Mouse (Mus musculus) E14TG2a.4 (cell line): ENCODE measurements at regions not wholly inside any gene's neighbourhood (a gene's known extent, or its start where the extent isn't known, plus 50 kb on each side); places are given as distances from the start of the nearest gene placed in this dataset.

Experiments
- CTCF ChIP-seq: conservative IDR thresholded peaks from 2 replicates; pipeline ENCODE4 v1.5.1; 2014; ENCODE audit warnings: low read length
- NANOG ChIP-seq: IDR thresholded peaks from 2 replicates; pipeline ENCODE4 v1.6.1; 2014; ENCODE audit warnings: borderline replicate concordance, low read length, mixed read lengths
- POU5F1 ChIP-seq: IDR thresholded peaks from 2 replicates; pipeline ENCODE4 v1.6.1; 2014; ENCODE audit warnings: low read length, borderline replicate concordance

GRCm38 (mm10) chr10:22978442-22978841 is 158.5 kb upstream of the Tcf21 start:
- TF ChIP-seq CTCF (no peak), NANOG (no peak), POU5F1 (no peak)
